Mouse (Mus musculus) spleen, adult 18-20 months (tissue): ENCODE measurements around the gene Tigd3.
"Not testable (repeated sequence)": the region's sequence is repeated elsewhere in the genome, so short reads cannot be mapped to it uniquely, and the experiment has no call there.

Source experiments
- DNase-seq, 2 experiments: peaks; one replicate each; pipeline ENCODE4 v3.0.0; 2022; ENCODE audit warnings: mixed read lengths in 2 of 2

Tigd3 gene

GRCm38 (mm10) chr19:5921715-5922114 lies 27.8 kb upstream of the Tigd3 start:
- no peak for DNase-seq

- DNase-seq, result no peak
These were observed 19.2 kb upstream of the Tigd3 start, which contains the start of gene Dpf2 for GRCm38 (mm10) chr19:5913007-5913719. TSS of gene Dpf2 (minus strand) at chr19:5913010.

GRCm38 (mm10) chr19:5912103-5913006 lies 18.4 kb upstream of the Tigd3 start:
- DNase-seq, result peak; percentile 97 to 98

- DNase-seq, result no peak
These were observed 17.6 kb upstream of the Tigd3 start for GRCm38 (mm10) chr19:5911430-5912102.

- no peak for DNase-seq
These were observed 16.3 kb upstream of the Tigd3 start for GRCm38 (mm10) chr19:5910221-5910620.

GRCm38 (mm10) chr19:5907275-5907674 lies 13.3 kb upstream of the Tigd3 start:
- no peak for DNase-seq

GRCm38 (mm10) chr19:5893282-5894001 lies 507 bp downstream of the Tigd3 start:
- DNase-seq, result no peak

- no peak for DNase-seq
These were observed 1.2 kb downstream of the Tigd3 start for GRCm38 (mm10) chr19:5892735-5893134.

GRCm38 (mm10) chr19:5892262-5892661 lies 1.7 kb downstream of the Tigd3 start:
- no peak for DNase-seq

GRCm38 (mm10) chr19:5891521-5892258 lies 2.3 kb downstream of the Tigd3 start:
- DNase-seq, result no peak

- DNase-seq, result no peak
These were observed 4.7 kb downstream of the Tigd3 start for GRCm38 (mm10) chr19:5889211-5889610.

GRCm38 (mm10) chr19:5887234-5887815 lies 6.6 kb downstream of the Tigd3 start:
- DNase-seq, result no peak

- DNase-seq, result no peak
These were observed 8.1 kb downstream of the Tigd3 start for GRCm38 (mm10) chr19:5885838-5886237.

- no peak for DNase-seq
These were observed 10.0 kb downstream of the Tigd3 start for GRCm38 (mm10) chr19:5883935-5884334.

- not testable (repeated sequence) for DNase-seq
These were observed 11.9 kb downstream of the Tigd3 start for GRCm38 (mm10) chr19:5882079-5882478.

- DNase-seq, result no peak
These were observed 12.8 kb downstream of the Tigd3 start for GRCm38 (mm10) chr19:5881155-5881554.

- DNase-seq, result no peak
These were observed 14.2 kb downstream of the Tigd3 start for GRCm38 (mm10) chr19:5879735-5880134.

GRCm38 (mm10) chr19:5878916-5879315 lies 15.0 kb downstream of the Tigd3 start:
- DNase-seq, result no peak

GRCm38 (mm10) chr19:5878362-5878722 lies 15.6 kb downstream of the Tigd3 start:
- DNase-seq, result no peak

GRCm38 (mm10) chr19:5877618-5878361 lies 16.2 kb downstream of the Tigd3 start, which contains the start of gene Slc25a45:
TSS of gene Slc25a45 (plus strand) at chr19:5877808.
- peak; percentile 55 to 72 for DNase-seq
